Mouse (Mus musculus) liver, embryonic 14.5 days (tissue): Measurements from ENCODE around the gene Chchd10.

Source experiments
- CTCF ChIP-seq: IDR thresholded peaks from 2 replicates; pipeline ENCODE4 v1.5.1; 2016; ENCODE audit warnings: antibody characterized with exemption, low read depth, control low read depth
- EP300 ChIP-seq: IDR thresholded peaks from 2 replicates; pipeline ENCODE4 v1.6.1; 2016; ENCODE audit warnings: antibody characterized with exemption, low read depth

GRCm38 (mm10) chr10:75973846-75974245 lies 40.9 kb downstream of the Chchd10 start:
- TF ChIP-seq CTCF, result no peak
- no peak for TF ChIP-seq EP300
